Mouse (Mus musculus) heart, embryonic 14.5 days (tissue): ENCODE measurements around the gene 4930402F06Rik. TPM values are rescaled to one million over a fixed set of nuclear protein-coding genes. Genes with fewer than 3 reads are reported as not detected.
A peak's percentile ranks its signal among the peaks of the same experiment; 100 is the strongest.

Experiments used
- ATAC-seq: fragments of 200-750 bp; cut with Nextera tagmentation; 2 replicates; pipeline ENCODE4 v1.8.0; 2017; ENCODE audit warnings: low read depth, moderate TSS enrichment; ENCODE audit not compliant: insufficient number of reproducible peaks, insufficient read depth, low FRiP score
- H3K27ac ChIP-seq, 2 experiments: fragments of 200-500 bp in 1 of 2; fragments of 300-500 bp in 1 of 2; sonication (generic) in 1 of 2; replicated peaks in 1 of 2; 2 replicates each; pipeline ENCODE4 v1.5.1; 2012 to 2014; ENCODE audit warnings: low read depth in 2 of 2, low read length in 2 of 2, control low read depth in 1 of 2, mild to moderate bottlenecking in 1 of 2, mixed read lengths in 1 of 2; ENCODE audit not compliant: control insufficient read depth in 1 of 2, insufficient read depth in 1 of 2
- H3K27me3 ChIP-seq: fragments of 300-500 bp; sonication (generic); 2 replicates; pipeline ENCODE4 v1.6.1; 2014; ENCODE audit warnings: mild to moderate bottlenecking, low read length, control low read depth; ENCODE audit not compliant: control insufficient read depth, insufficient read depth
- H3K36me3 ChIP-seq: fragments of 300-500 bp; sonication (generic); 2 replicates; pipeline ENCODE4 v1.6.1; 2014; ENCODE audit warnings: mild to moderate bottlenecking, control low read depth, low read length, mixed read lengths; ENCODE audit not compliant: control insufficient read depth, insufficient read depth
- H3K4me1 ChIP-seq, 2 experiments: fragments of 200-500 bp in 1 of 2; fragments of 300-500 bp in 1 of 2; sonication (generic) in 1 of 2; 2 replicates each; pipeline ENCODE4 v1.6.1; 2012 to 2014; ENCODE audit warnings: low read length in 2 of 2, control low read depth in 1 of 2, mixed read lengths in 1 of 2; ENCODE audit not compliant: control insufficient read depth in 2 of 2, insufficient read depth in 2 of 2
- H3K4me2 ChIP-seq: fragments of 300-500 bp; sonication (generic); 2 replicates; pipeline ENCODE4 v1.6.1; 2014; ENCODE audit warnings: mild to moderate bottlenecking, low read length
- H3K4me3 ChIP-seq, 2 experiments: fragments of 200-500 bp in 1 of 2; fragments of 300-500 bp in 1 of 2; sonication (generic) in 1 of 2; 2 replicates each; pipeline ENCODE4 v1.5.1; 2012 to 2014; ENCODE audit warnings: low read length in 2 of 2, mild to moderate bottlenecking in 2 of 2, control low read depth in 1 of 2, low read depth in 1 of 2, moderate library complexity in 1 of 2; ENCODE audit not compliant: control insufficient read depth in 1 of 2, insufficient read depth in 1 of 2
- H3K9ac ChIP-seq: fragments of 300-500 bp; sonication (generic); 2 replicates; pipeline ENCODE4 v1.6.1; 2014; ENCODE audit warnings: mild to moderate bottlenecking, low read length
- H3K9me3 ChIP-seq: fragments of 300-500 bp; sonication (generic); 2 replicates; pipeline ENCODE4 v1.6.1; 2016; ENCODE audit warnings: low read length, control low read depth; ENCODE audit not compliant: control insufficient read depth
- WGBS: fragments of 180-500 bp; shearing (Covaris S2); extraction: QIAGEN DNeasy Blood & Tissue Kit; methylation state at CpG from one replicate; pipeline ENCODE4 v1.1.7; 2014; 5-methylcytosine and 5-hydroxymethylcytosine counted together
- polyA plus RNA-seq: library from polyadenylated mRNA; unstranded; fragments of >200 nt; fragmentation: Nextera tagmentation; extraction: Ambion mirVana; gene quantifications from 2 replicates; pipeline ENCODE4 v1.2.1, GENCODE M21; 2014

4930402F06Rik gene
- polyA plus RNA-seq, 1 experiment from 2014 or later, result not detected

- 0 out of 4 replicates have a peak overlapping the region, but pooled peaks have one; percentile 4 to 21 for H3K27ac ChIP-seq
- no peaks in the 10 kb centered on the region for H3K9me3 ChIP-seq
- H3K27me3 ChIP-seq, result no peaks in the 10 kb centered on the region
- 61% methylated on average over 7 of the region's 7 CpGs for WGBS
- H3K4me3 ChIP-seq, result no peak overlapping the region
- H3K4me2 ChIP-seq, result no peak overlapping the region
- no peak overlapping the region for H3K9ac ChIP-seq
- no peak for ATAC-seq
- peaks cover 2 to 7% of the 10 kb centered on the region in 2 experiments; a peak in 1 of 4 replicates for H3K4me1 ChIP-seq
- peaks cover 59% of the 10 kb centered on the region for H3K36me3 ChIP-seq
Measured at GRCm38 (mm10) chr2:35407878-35408277, 10.9 kb upstream of the 4930402F06Rik start.

GRCm38 (mm10) chr2:35407266-35407665 lies 10.3 kb upstream of the 4930402F06Rik start:
- no peak overlapping the region for H3K9ac ChIP-seq
- 82% methylated on average over 6 of the region's 6 CpGs for WGBS
- H3K9me3 ChIP-seq, result no peaks in the 10 kb centered on the region
- no peak overlapping the region for H3K27ac ChIP-seq
- no peak overlapping the region for H3K4me3 ChIP-seq
- H3K36me3 ChIP-seq, result peaks cover 61% of the 10 kb centered on the region
- no peak overlapping the region for H3K4me2 ChIP-seq
- H3K27me3 ChIP-seq, result no peaks in the 10 kb centered on the region
- no peak for ATAC-seq
- H3K4me1 ChIP-seq, result peaks cover 2 to 7% of the 10 kb centered on the region in 2 experiments; a peak in 1 of 4 replicates

- no peaks in the 10 kb centered on the region for H3K9me3 ChIP-seq
- no peak for ATAC-seq
- H3K4me3 ChIP-seq, result no peak overlapping the region
- H3K36me3 ChIP-seq, result peaks cover 64% of the 10 kb centered on the region
- H3K4me2 ChIP-seq, result no peak overlapping the region
- no peak overlapping the region for H3K9ac ChIP-seq
- H3K4me1 ChIP-seq, result peaks cover 2 to 7% of the 10 kb centered on the region in 2 experiments; a peak in 1 of 4 replicates
- 74% methylated on average over 1 of the region's 1 CpGs for WGBS
- H3K27me3 ChIP-seq, result no peaks in the 10 kb centered on the region
- no peak overlapping the region for H3K27ac ChIP-seq
Measured at GRCm38 (mm10) chr2:35406611-35407010, 9.6 kb upstream of the 4930402F06Rik start.

GRCm38 (mm10) chr2:35402391-35402790 lies 5.4 kb upstream of the 4930402F06Rik start:
- peaks cover 57% of the 10 kb centered on the region for H3K36me3 ChIP-seq
- no peak overlapping the region for H3K4me3 ChIP-seq
- H3K4me2 ChIP-seq, result no peak overlapping the region
- H3K4me1 ChIP-seq, result no peaks in the 10 kb centered on the region
- 88% methylated on average over 16 of the region's 16 CpGs for WGBS
- no peaks in the 10 kb centered on the region for H3K27me3 ChIP-seq
- no peaks in the 10 kb centered on the region for H3K9me3 ChIP-seq
- H3K9ac ChIP-seq, result no peak overlapping the region
- no peak overlapping the region for H3K27ac ChIP-seq
- no peak for ATAC-seq

DNA sequence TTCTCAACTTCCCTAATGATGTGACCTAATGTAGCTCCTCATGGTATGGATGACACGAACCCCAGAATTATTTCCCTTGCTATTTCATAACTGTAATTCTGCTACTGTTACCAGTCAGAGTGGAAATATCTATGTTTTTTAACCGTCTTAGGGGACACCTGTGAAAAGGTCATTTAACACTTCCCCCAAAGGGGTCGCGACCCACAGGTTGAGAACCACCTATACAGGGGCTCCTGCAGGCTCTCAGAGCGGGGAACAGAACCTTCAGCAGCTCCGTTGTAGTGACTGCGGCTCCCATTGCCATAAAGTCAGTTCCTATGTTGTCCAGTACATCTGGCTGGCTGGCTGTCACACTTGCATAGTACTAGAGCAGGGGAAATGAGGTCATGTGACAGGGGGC lies 3.8 kb upstream of the 4930402F06Rik start:
- Histone ChIP-seq H3K9ac (no peak overlapping the region), H3K9me3 (no peaks in the 10 kb centered on the region), H3K4me3 (no peak overlapping the region), H3K27me3 (no peaks in the 10 kb centered on the region), H3K4me1 (peaks cover 2 to 8% of the 10 kb centered on the region in 2 experiments; a peak in 1 of 4 replicates), H3K36me3 (peaks cover 41% of the 10 kb centered on the region), H3K4me2 (no peak overlapping the region), H3K27ac (no peak overlapping the region)
- WGBS, result 88% methylated on average over 7 of the region's 7 CpGs
- ATAC-seq, result no peak

GRCm38 (mm10) chr2:35398184-35398828 lies 1.3 kb upstream of the 4930402F06Rik start:
- no peaks in the 10 kb centered on the region for H3K27me3 ChIP-seq
- 69% methylated on average over 6 of the region's 6 CpGs for WGBS
- no peak overlapping the region for H3K9ac ChIP-seq
- no peak overlapping the region for H3K4me2 ChIP-seq
- no peak overlapping the region for H3K4me3 ChIP-seq
- no peak overlapping the region; a peak in 1 of 4 replicates for H3K27ac ChIP-seq
- H3K36me3 ChIP-seq, result peaks cover 25% of the 10 kb centered on the region
- H3K9me3 ChIP-seq, result no peaks in the 10 kb centered on the region
- ATAC-seq, result peak; percentile 51; the same call in 1 of the 2 replicates
- H3K4me1 ChIP-seq, result peaks cover 2 to 8% of the 10 kb centered on the region in 2 experiments; a peak in 1 of 4 replicates

GRCm38 (mm10) chr2:35397590-35398173 lies 707 bp upstream of the 4930402F06Rik start:
- 45% methylated on average over 11 of the region's 11 CpGs for WGBS
- no peak overlapping the region; a peak in 1 of 4 replicates for H3K27ac ChIP-seq
- peak; percentile 52; the same call in 1 of the 2 replicates for ATAC-seq
- H3K36me3 ChIP-seq, result peaks cover 20% of the 10 kb centered on the region
- H3K27me3 ChIP-seq, result no peaks in the 10 kb centered on the region
- H3K4me2 ChIP-seq, result peak overlapping the region; percentile 16; the same call in 1 of the 2 replicates
- H3K9ac ChIP-seq, result no peak overlapping the region
- H3K4me1 ChIP-seq, result peaks cover 2 to 8% of the 10 kb centered on the region in 2 experiments; a peak in 1 of 4 replicates
- no peaks in the 10 kb centered on the region for H3K9me3 ChIP-seq
- H3K4me3 ChIP-seq, result no peak overlapping the region
